Mouse (Mus musculus) heart, postnatal 10 days (tissue): ENCODE results near the gene Syt6. TPM values are rescaled to one million over a fixed set of nuclear protein-coding genes. Genes with fewer than 3 reads are reported as not detected.
A peak's percentile ranks its signal among the peaks of the same experiment; 100 is the strongest.

ENCODE experiments used
- DNase-seq, 2 experiments: peaks; one replicate each; pipeline ENCODE4 v3.0.0; 2021
- intact Hi-C: fragments of 180-260 bp; cut with DNase I; formaldehyde crosslinking; loops from one replicate; pipeline ENCODE4 v1.15.1; 2025
- total RNA-seq, 2 experiments: library from RNA; stranded (reverse); gene quantifications; 2 replicates each; pipeline ENCODE4 v1.2.3; 2021

Gene Syt6
- total RNA-seq, 2 experiments from 2014 or later = not detected

- intact Hi-C loops = no loop called here
- no peak for DNase-seq
Measured at GRCm38 (mm10) chr3:103597586-103597985, 22.6 kb downstream of the Syt6 start.

DNA sequence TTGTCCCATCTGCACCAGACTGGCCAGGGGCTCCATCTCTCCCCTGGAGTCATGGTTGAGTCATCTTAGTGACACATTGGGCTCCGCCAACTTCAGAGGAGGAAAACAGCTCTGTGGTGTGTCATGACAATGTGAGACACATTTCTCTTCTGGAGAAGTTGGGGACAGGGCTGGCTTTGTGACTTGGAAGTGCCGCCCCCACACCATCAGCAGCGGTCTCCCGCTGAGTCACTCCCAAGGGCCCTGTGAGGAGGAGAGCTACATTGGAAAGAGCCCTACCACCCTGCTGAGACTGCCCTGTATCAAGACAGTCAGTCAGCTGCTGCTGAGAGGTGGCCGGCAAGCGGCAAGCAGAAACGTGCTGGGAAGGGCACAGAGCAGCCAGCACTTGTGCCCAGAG lies 26.0 kb downstream of the Syt6 start:
- intact Hi-C loops = no loop called here
- DNase-seq = peak; percentile 35 to 36

DNA sequence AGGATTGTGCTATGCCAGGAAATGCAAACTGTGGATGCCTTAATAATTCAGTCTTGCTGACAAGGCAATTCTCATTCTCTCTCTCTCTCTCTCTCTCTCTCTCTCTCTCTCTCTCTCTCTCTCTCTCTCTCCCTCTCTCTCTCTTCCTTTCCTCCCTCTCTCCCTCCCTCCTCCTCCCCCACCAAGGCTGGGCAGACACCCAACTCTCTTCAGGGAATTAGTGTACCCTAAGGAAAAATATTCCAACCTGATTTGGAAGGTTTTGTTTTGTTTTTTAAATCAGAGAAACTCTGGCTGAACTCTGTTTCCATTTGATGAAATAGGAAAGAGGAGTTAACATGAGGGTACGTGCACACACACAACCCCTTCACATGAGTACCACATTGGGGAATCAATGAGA lies 26.5 kb downstream of the Syt6 start:
- intact Hi-C loops = no loop called here

GRCm38 (mm10) chr3:103606045-103606597 lies 31.1 kb downstream of the Syt6 start:
- DNase-seq = no peak
- intact Hi-C loops = no loop called here

More for the DNA sequence above, 26.5 kb downstream of the Syt6 start:
- DNase-seq = no peak

- no peak for DNase-seq
- intact Hi-C loops = no loop called here
Measured at GRCm38 (mm10) chr3:103606660-103607595, 31.9 kb downstream of the Syt6 start.

DNA sequence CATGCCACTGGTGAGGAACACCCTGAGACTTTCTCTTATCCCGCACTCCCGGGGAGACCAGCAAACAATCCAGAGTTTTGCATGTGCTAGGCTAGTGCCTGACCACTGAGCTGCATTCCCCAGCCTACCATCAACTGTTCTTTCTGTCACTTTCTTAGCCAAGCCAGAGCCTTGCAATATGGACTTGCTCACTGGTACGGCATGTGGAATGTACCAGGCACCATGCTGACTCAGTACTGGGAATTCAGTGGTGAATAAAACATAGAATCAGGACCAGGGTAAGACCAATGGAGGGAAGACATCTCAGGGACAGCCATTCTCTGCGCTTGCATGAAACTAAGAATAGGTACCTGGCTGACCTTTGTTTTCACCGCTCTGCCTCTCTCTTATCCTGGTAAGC lies 35.2 kb downstream of the Syt6 start:
- DNase-seq = no peak
- intact Hi-C loops = no loop called here

GRCm38 (mm10) chr3:103612636-103613355 lies 37.8 kb downstream of the Syt6 start:
- intact Hi-C loops = no loop called here
- DNase-seq = peak; percentile 16 to 27

- no peak for DNase-seq
- intact Hi-C loops = no loop called here
Measured at GRCm38 (mm10) chr3:103615621-103616020, 40.6 kb downstream of the Syt6 start.

- intact Hi-C loops = no loop called here
- no peak for DNase-seq
Measured at GRCm38 (mm10) chr3:103616981-103617380, 42.0 kb downstream of the Syt6 start.

DNA sequence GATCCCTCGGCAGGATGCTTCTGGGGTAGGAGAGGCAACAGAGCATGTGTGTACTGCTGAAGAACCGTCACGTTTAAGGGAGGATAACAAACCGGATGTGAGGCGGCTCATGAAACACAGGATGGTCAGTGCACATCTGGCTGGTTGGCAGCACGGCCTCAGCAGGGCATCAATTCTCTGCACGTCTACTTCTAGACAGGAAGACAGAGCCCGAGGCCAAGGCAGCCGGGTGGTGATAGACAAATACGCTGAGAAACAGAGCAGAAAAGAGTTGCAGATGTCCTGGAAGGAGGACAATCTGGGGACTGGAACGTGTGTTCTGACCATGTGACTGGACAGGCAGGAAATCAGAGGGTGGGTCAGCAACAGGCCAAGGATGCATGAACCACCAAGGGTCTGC lies 45.1 kb downstream of the Syt6 start:
- intact Hi-C loops = no loop called here
- peak in 1 of 2 experiments; percentile 24 for DNase-seq

GRCm38 (mm10) chr3:103623893-103624470 lies 49.0 kb downstream of the Syt6 start:
- DNase-seq = no peak
- intact Hi-C loops = no loop called here

DNA sequence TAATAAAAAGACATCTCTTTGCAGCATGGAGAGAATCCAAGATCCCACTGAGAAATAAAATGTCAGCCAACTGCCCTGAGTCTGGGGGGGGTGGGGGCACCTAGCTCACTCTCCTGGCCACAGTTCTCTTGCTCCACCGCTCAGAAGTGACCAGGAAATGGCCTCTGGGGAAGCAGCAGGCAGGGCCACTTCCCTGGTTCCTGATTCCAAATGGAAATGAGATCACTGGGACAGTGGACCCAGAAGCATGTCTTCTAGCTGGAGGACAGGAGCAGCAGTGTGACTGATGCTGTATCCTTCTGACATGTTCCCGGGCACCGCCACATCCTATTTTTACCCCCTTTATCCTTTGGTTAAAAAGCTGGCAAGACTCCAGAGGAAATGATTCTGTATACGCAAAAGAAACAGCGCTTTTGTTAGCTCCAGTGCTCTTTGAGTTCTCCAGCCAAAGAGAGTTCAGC lies 49.6 kb downstream of the Syt6 start:
- intact Hi-C loops = no loop called here
- no peak for DNase-seq

DNA sequence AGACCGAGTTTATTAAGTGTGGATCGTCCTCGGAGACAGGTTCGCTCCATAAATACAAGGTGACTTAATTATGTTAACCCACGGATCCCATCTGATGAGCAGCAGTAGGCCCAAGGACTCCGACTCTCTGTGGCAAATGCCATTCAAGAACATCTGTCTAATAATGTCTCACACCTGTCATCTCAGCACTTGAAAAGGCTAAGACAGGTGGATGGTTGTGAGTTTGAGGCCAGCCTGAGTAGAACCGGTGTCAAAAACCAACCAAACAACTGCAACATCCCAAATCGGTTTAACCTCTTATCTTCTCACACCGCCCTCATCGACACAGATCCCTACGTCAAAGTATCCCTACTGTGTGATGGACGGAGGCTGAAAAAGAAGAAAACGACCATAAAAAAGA lies 50.1 kb downstream of the Syt6 start:
- DNase-seq = no peak
- intact Hi-C loops = no loop called here

DNA sequence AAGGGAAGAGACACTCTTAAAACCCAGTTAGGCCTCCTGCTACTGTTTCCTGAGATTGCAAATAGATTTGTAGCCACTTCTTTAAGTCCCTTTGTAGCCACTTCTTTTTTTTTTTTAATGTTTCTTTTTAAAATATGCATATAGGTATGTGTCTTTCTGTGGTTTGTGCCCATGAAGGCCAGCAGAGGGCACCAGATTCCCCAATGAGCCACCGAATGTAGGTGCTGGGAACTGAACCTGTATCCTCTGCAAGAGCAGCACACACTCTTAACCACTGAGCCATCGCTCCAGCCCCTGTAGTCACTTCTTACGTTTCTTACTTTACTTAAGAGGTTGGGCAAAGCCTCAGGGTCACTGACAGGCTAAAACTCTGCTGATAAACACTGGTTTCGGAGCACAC lies 51.5 kb downstream of the Syt6 start:
- no peak for DNase-seq
- intact Hi-C loops = no loop called here

DNA sequence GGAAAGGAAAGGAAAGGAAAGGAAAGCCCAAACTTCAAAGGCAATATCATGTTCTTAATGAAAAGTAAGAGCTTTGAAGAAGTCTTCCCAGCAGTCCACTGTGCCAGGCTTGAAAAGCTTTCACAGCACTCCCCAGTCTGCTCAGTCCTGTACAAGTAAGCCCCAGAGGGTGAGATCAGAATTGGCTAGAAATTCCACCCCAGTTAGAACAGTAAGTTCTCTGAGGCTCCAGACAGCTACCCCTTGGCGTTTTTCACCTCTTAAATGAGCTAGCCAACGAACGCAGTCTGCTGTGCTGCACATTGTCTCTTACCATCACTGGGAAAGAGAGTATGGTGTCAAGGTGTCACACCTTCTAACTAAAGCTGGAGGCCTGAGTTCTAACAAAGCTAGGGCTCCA lies 52.6 kb downstream of the Syt6 start:
- intact Hi-C loops = no loop called here
- no peak for DNase-seq

DNA sequence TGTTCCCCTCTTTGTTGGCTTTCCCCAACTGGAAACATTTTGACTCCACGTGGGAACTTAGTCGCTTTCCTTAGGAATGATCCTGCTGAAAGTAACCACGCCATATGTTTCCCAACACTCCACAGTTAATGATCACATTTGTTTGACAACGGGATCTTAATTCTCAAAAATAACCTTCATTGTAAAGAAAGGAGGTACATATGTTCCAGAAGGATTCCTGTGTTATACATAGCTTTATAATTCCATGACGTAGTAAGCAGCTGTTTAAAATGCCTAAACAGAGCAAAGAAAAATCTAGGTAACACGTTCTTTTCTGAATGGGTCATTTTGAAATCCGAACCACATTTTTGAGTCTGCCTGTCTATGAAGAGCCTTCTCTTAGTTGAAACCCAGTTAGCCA lies 58.1 kb downstream of the Syt6 start:
- no peak for DNase-seq
- intact Hi-C loops = no loop called here

DNA sequence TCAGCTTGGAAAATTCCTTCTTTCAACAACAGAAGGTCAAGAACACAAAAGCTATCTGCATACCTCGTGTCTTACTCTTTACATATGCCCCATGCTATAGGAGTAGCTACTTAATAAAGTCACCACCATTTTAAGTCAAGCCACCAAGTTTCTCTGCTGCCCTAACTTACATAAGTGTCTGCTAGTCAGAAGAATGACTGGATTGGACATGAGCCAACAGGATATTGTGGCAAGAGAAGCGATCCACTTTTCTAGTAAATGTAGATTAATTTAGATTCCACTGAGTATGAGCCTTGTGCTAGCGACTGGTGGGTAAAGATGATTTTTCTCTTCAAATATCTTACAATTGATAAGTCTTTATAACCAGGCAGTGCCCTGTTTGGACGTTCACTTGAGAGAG lies 58.8 kb downstream of the Syt6 start:
- intact Hi-C loops = no loop called here
- DNase-seq = no peak

DNA sequence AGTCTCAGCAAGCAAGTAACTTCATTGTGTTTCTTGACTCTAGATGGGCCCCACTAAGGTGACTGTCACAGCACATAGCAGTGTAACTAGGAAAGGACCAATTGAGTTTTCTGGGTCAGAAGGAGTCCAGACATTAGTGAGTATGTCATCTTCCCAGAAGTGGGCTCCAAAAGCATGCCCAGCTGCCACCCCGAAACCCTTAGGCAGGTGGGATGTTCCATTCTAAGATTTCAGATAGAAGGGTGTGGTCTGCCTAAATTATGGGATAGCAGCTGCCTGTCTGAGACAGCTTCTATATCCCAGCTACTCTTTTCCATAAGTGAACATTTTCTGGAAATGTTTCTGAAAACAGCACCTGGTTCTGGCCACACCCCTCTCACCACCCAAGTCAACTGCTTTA lies 59.2 kb downstream of the Syt6 start:
- no peak for DNase-seq
- intact Hi-C loops = no loop called here

GRCm38 (mm10) chr3:103637641-103638040 lies 62.6 kb downstream of the Syt6 start:
- no peak for DNase-seq
- intact Hi-C loops = no loop called here

- no peak for DNase-seq
- intact Hi-C loops = no loop called here
Measured at GRCm38 (mm10) chr3:103640226-103640803, 65.3 kb downstream of the Syt6 start.

GRCm38 (mm10) chr3:103641301-103641700 lies 66.3 kb downstream of the Syt6 start:
- intact Hi-C loops = no loop called here
- no peak for DNase-seq
